Mouse (Mus musculus) small intestine, adult 2 months (tissue): Measurements from ENCODE around the gene Yy1. TPM values are rescaled to one million over a fixed set of nuclear protein-coding genes. Genes with fewer than 3 reads are reported as not detected.
"Not testable (repeated sequence)": the region's sequence is repeated elsewhere in the genome, so short reads cannot be mapped to it uniquely, and the experiment has no call there.

Source experiments
- H3K27ac ChIP-seq: fragments of 200-500 bp; 2 replicates; pipeline ENCODE4 v1.5.1; 2012; ENCODE audit warnings: low read depth, low read length, control low read depth, inconsistent platforms; ENCODE audit not compliant: insufficient read depth
- H3K27me3 ChIP-seq: fragments of 200-500 bp; 2 replicates; pipeline ENCODE4 v1.6.1; 2012; ENCODE audit warnings: mild to moderate bottlenecking, moderate library complexity, low read length, inconsistent platforms; ENCODE audit not compliant: control insufficient read depth, insufficient read depth
- H3K36me3 ChIP-seq: fragments of 200-500 bp; 2 replicates; pipeline ENCODE4 v1.6.1; 2012; ENCODE audit warnings: mild to moderate bottlenecking, low read length, control low read depth, inconsistent platforms; ENCODE audit not compliant: control insufficient read depth, insufficient read depth
- H3K4me1 ChIP-seq: fragments of 200-500 bp; 2 replicates; pipeline ENCODE4 v1.6.1; 2012; ENCODE audit warnings: low read length, inconsistent platforms, mixed read lengths; ENCODE audit not compliant: control insufficient read depth, insufficient read depth, insufficient read length
- H3K4me3 ChIP-seq: fragments of 200-500 bp; 2 replicates; pipeline ENCODE4 v1.5.1; 2012; ENCODE audit warnings: low read depth, mild to moderate bottlenecking, control low read depth, inconsistent platforms, low read length, moderate library complexity
- CTCF ChIP-seq: fragments of 200-500 bp; IDR thresholded peaks from 2 replicates; pipeline ENCODE4 v1.5.1; 2012; ENCODE audit warnings: low read depth, mild to moderate bottlenecking, control low read depth, inconsistent platforms, low read length, moderate library complexity, mixed read lengths; ENCODE audit not compliant: insufficient replicate concordance, insufficient read length; ENCODE audit errors: extremely low read depth
- POLR2A ChIP-seq: fragments of 200-500 bp; IDR thresholded peaks from 2 replicates; pipeline ENCODE4 v1.6.1; 2012; ENCODE audit warnings: low read depth, mild to moderate bottlenecking, control low read depth, inconsistent platforms, low read length, moderate library complexity
- WGBS: fragments of 180-500 bp; shearing (Covaris S2); methylation state at CpG from one replicate; pipeline ENCODE4 v1.1.7; 2018; 5-methylcytosine and 5-hydroxymethylcytosine counted together
- polyA plus RNA-seq: library from polyadenylated mRNA; depleted of rRNA; stranded (reverse); fragments of >200 nt; gene quantifications from 2 replicates; pipeline ENCODE4 v1.2.3, GENCODE M21; 2012

Yy1 gene
- polyA plus RNA-seq, 1 experiment: 22.4 TPM

GRCm38 (mm10) chr12:108848033-108848432, 55.3 kb downstream of the Yy1 start:
- not testable (repeated sequence) for H3K4me1 ChIP-seq, H3K27me3 ChIP-seq, H3K4me3 ChIP-seq, H3K36me3 ChIP-seq, H3K27ac ChIP-seq
- peak; percentile 47; the same call in 1 of the 2 replicates for TF ChIP-seq CTCF
- WGBS: 63% methylated on average over 3 of the region's 3 CpGs

- 69% methylated on average over 4 of the region's 4 CpGs for WGBS
These were observed 56.8 kb downstream of the Yy1 start for GRCm38 (mm10) chr12:108849488-108850022.

GRCm38 (mm10) chr12:108850129-108850528, 57.4 kb downstream of the Yy1 start:
- Histone ChIP-seq H3K4me3 (no peak overlapping the region), H3K27ac (no peak overlapping the region), H3K27me3 (no peaks in the 10 kb centered on the region), H3K4me1 (peaks cover 2% of the 10 kb centered on the region), H3K36me3 (no peaks in the 10 kb centered on the region)
- no peak for TF ChIP-seq CTCF
- TF ChIP-seq POLR2A: no peak
- 72% methylated on average over 8 of the region's 8 CpGs for WGBS

More at GRCm38 (mm10) chr12:108849488-108850022, 56.8 kb downstream of the Yy1 start:
- no peaks in the 10 kb centered on the region for H3K4me1 ChIP-seq
- H3K4me3 ChIP-seq: no peak overlapping the region
- TF ChIP-seq CTCF (no peak), POLR2A (no peak)
- no peaks in the 10 kb centered on the region for H3K27me3 ChIP-seq
- H3K27ac ChIP-seq: no peak overlapping the region
- no peaks in the 10 kb centered on the region for H3K36me3 ChIP-seq

- Histone ChIP-seq H3K36me3 (no peaks in the 10 kb centered on the region), H3K4me3 (no peak overlapping the region), H3K27me3 (no peaks in the 10 kb centered on the region), H3K4me1 (peaks cover 4% of the 10 kb centered on the region), H3K27ac (no peak overlapping the region)
- TF ChIP-seq CTCF: no peak
- TF ChIP-seq POLR2A: no peak
- 87% methylated on average over 8 of the region's 8 CpGs for WGBS
These were observed 58.1 kb downstream of the Yy1 start for GRCm38 (mm10) chr12:108850886-108851285.

- WGBS: 85% methylated on average over 8 of the region's 8 CpGs
- Histone ChIP-seq H3K27me3 (no peaks in the 10 kb centered on the region), H3K36me3 (no peaks in the 10 kb centered on the region), H3K27ac (no peak overlapping the region), H3K4me3 (no peak overlapping the region), H3K4me1 (peaks cover 4% of the 10 kb centered on the region)
- no peak for TF ChIP-seq CTCF
- no peak for TF ChIP-seq POLR2A
These were observed 60.0 kb downstream of the Yy1 start for GRCm38 (mm10) chr12:108852822-108853221.

GRCm38 (mm10) chr12:108855081-108855480, 62.3 kb downstream of the Yy1 start:
- H3K4me3 ChIP-seq: no peak overlapping the region
- no peak overlapping the region for H3K27ac ChIP-seq
- TF ChIP-seq POLR2A (no peak), CTCF (no peak)

GRCm38 (mm10) chr12:108856186-108856585, 63.4 kb downstream of the Yy1 start:
- TF ChIP-seq POLR2A (no peak), CTCF (no peak)
- H3K4me3 ChIP-seq: no peak overlapping the region
- peaks cover 4% of the 10 kb centered on the region for H3K4me1 ChIP-seq
- WGBS: 85% methylated on average over 8 of the region's 8 CpGs
- no peak overlapping the region for H3K27ac ChIP-seq
- no peaks in the 10 kb centered on the region for H3K27me3 ChIP-seq
- peaks cover 12% of the 10 kb centered on the region for H3K36me3 ChIP-seq

More at GRCm38 (mm10) chr12:108855081-108855480, 62.3 kb downstream of the Yy1 start:
- WGBS: 42% methylated on average over 10 of the region's 10 CpGs
- no peaks in the 10 kb centered on the region for H3K27me3 ChIP-seq
- peaks cover 2% of the 10 kb centered on the region; the same call in 1 of the 2 replicates for H3K36me3 ChIP-seq
- H3K4me1 ChIP-seq: peaks cover 4% of the 10 kb centered on the region
